Mouse (Mus musculus) spleen, adult 2 months (tissue): ENCODE measurements around the gene Ces1a.

Experiments used
- CTCF ChIP-seq: fragments of 200-500 bp; IDR thresholded peaks from 2 replicates; pipeline ENCODE4 v1.5.1; 2011; ENCODE audit warnings: mild to moderate bottlenecking, inconsistent platforms; ENCODE audit not compliant: insufficient read depth, insufficient read length, insufficient replicate concordance; ENCODE audit errors: extremely low read depth
- POLR2A ChIP-seq: fragments of 200-500 bp; IDR thresholded peaks from 2 replicates; pipeline ENCODE4 v1.6.1; 2011; ENCODE audit warnings: low read depth, low read length, inconsistent platforms

- TF ChIP-seq CTCF (no peak), POLR2A (no peak)
These were observed 7.7 kb downstream of the Ces1a start for GRCm38 (mm10) chr8:93040256-93040655.
